Mouse (Mus musculus) hindbrain, embryonic 13.5 days (tissue): ENCODE data around the gene Hdgfl2. TPM values are rescaled to one million over a fixed set of nuclear protein-coding genes. Genes with fewer than 3 reads are reported as not detected.

Source experiments
- ATAC-seq: fragments of 200-750 bp; cut with Nextera tagmentation; 2 replicates; pipeline ENCODE4 v1.8.0; 2017; ENCODE audit warnings: moderate TSS enrichment; ENCODE audit not compliant: low FRiP score
- H3K27ac ChIP-seq: fragments of 300-500 bp; sonication (generic); 2 replicates; pipeline ENCODE4 v1.5.1; 2015; ENCODE audit warnings: inconsistent platforms, mild to moderate bottlenecking, moderate library complexity
- H3K27me3 ChIP-seq: fragments of 300-500 bp; sonication (generic); 2 replicates; pipeline ENCODE4 v1.6.1; 2015; ENCODE audit warnings: mild to moderate bottlenecking, inconsistent platforms
- H3K36me3 ChIP-seq: fragments of 300-500 bp; sonication (generic); 2 replicates; pipeline ENCODE4 v1.6.1; 2015; ENCODE audit warnings: mild to moderate bottlenecking, inconsistent platforms
- H3K4me1 ChIP-seq: fragments of 300-500 bp; sonication (generic); replicated peaks from 2 replicates; pipeline ENCODE4 v1.6.1; 2015; ENCODE audit warnings: inconsistent platforms
- H3K4me2 ChIP-seq: fragments of 300-500 bp; sonication (generic); 2 replicates; pipeline ENCODE4 v1.6.1; 2015; ENCODE audit warnings: inconsistent platforms, mild to moderate bottlenecking, moderate library complexity
- H3K4me3 ChIP-seq: fragments of 300-500 bp; sonication (generic); 2 replicates; pipeline ENCODE4 v1.5.1; 2015; ENCODE audit warnings: mild to moderate bottlenecking, inconsistent platforms
- H3K9ac ChIP-seq: fragments of 300-500 bp; sonication (generic); 2 replicates; pipeline ENCODE4 v1.6.1; 2015; ENCODE audit warnings: mild to moderate bottlenecking, inconsistent platforms
- H3K9me3 ChIP-seq: fragments of 300-500 bp; sonication (generic); 2 replicates; pipeline ENCODE4 v1.6.1; 2016; ENCODE audit warnings: inconsistent platforms
- whole genome bisulfite sequencing: fragments of 180-500 bp; shearing (Covaris S2); methylation state at CpG from one replicate; pipeline ENCODE4 v1.1.7; 2015; 5-methylcytosine and 5-hydroxymethylcytosine counted together
- polyA plus RNA-seq: library from polyadenylated mRNA; unstranded; fragments of >200 nt; fragmentation: Nextera tagmentation; extraction: Ambion mirVana; gene quantifications from 2 replicates; pipeline ENCODE4 v1.2.1, GENCODE M21; 2015

Gene Hdgfl2
- 150 and 154 TPM in 2 replicates for polyA plus RNA-seq

- WGBS, result under 1% methylated on average over 61 of the region's 61 CpGs
- peaks cover 43% of the 10 kb centered on the region for H3K4me1 ChIP-seq
- peak within 1 kb of the TSS; percentile 99 for H3K4me2 ChIP-seq
- peak within 1 kb of the TSS; percentile 74 for H3K27ac ChIP-seq
- H3K9me3 ChIP-seq, result no peaks in the 10 kb centered on the region
- ATAC-seq, result peak; percentile 93
- H3K9ac ChIP-seq, result peak within 1 kb of the TSS; percentile 91
- H3K36me3 ChIP-seq, result peaks cover 21% of the 10 kb centered on the region
- H3K4me3 ChIP-seq, result peak within 1 kb of the TSS; percentile 91
- H3K27me3 ChIP-seq, result no peaks in the 10 kb centered on the region
Observed at GRCm38 (mm10) chr17:56078880-56079795, at the start of gene Hdgfl2. Gene Hdgfl2 (plus strand): TSS chr17:56079634.

- Histone ChIP-seq H3K9me3 (no peaks in the 10 kb centered on the region), H3K36me3 (peaks cover 63% of the 10 kb centered on the region), H3K4me1 (peaks cover 57% of the 10 kb centered on the region), H3K9ac (no peak overlapping the region), H3K4me2 (no peak overlapping the region), H3K4me3 (no peak overlapping the region), H3K27ac (no peak overlapping the region), H3K27me3 (no peaks in the 10 kb centered on the region)
- WGBS, result 89% methylated on average over 9 of the region's 9 CpGs
- no peak for ATAC-seq
Observed at GRCm38 (mm10) chr17:56030238-56030870, 49.1 kb upstream of the Hdgfl2 start.

GRCm38 (mm10) chr17:56030919-56031318, 48.5 kb upstream of the Hdgfl2 start:
- no peaks in the 10 kb centered on the region for H3K27me3 ChIP-seq
- peaks cover 63% of the 10 kb centered on the region for H3K36me3 ChIP-seq
- 67% methylated on average over 5 of the region's 5 CpGs for WGBS
- H3K9me3 ChIP-seq, result no peaks in the 10 kb centered on the region
- no peak overlapping the region for H3K4me2 ChIP-seq
- H3K9ac ChIP-seq, result no peak overlapping the region
- H3K4me3 ChIP-seq, result no peak overlapping the region
- no peak overlapping the region for H3K27ac ChIP-seq
- ATAC-seq, result no peak
- peaks cover 63% of the 10 kb centered on the region for H3K4me1 ChIP-seq

- Histone ChIP-seq H3K36me3 (peaks cover 63% of the 10 kb centered on the region), H3K4me2 (no peak overlapping the region), H3K27me3 (no peaks in the 10 kb centered on the region), H3K4me3 (no peak overlapping the region), H3K27ac (no peak overlapping the region), H3K9me3 (no peaks in the 10 kb centered on the region), H3K9ac (no peak overlapping the region; the same call in 1 of the 2 replicates), H3K4me1 (peaks cover 64% of the 10 kb centered on the region)
- no peak for ATAC-seq
- 95% methylated on average over 7 of the region's 7 CpGs for WGBS
Observed at GRCm38 (mm10) chr17:56031431-56031830, 48.0 kb upstream of the Hdgfl2 start.

- no peak overlapping the region for H3K27ac ChIP-seq
- H3K4me3 ChIP-seq, result no peak overlapping the region
- no peak for ATAC-seq
- peaks cover 60% of the 10 kb centered on the region for H3K36me3 ChIP-seq
- no peaks in the 10 kb centered on the region for H3K27me3 ChIP-seq
- H3K4me1 ChIP-seq, result peaks cover 62% of the 10 kb centered on the region
- H3K9me3 ChIP-seq, result no peaks in the 10 kb centered on the region
- WGBS, result 75% methylated on average over 6 of the region's 6 CpGs
- no peak overlapping the region for H3K4me2 ChIP-seq
- H3K9ac ChIP-seq, result peak overlapping the region; percentile 24; the same call in 1 of the 2 replicates
Observed at GRCm38 (mm10) chr17:56032127-56032733, 47.2 kb upstream of the Hdgfl2 start.

GRCm38 (mm10) chr17:56032831-56033230, 46.6 kb upstream of the Hdgfl2 start:
- WGBS, result 76% methylated on average over 7 of the region's 7 CpGs
- H3K27ac ChIP-seq, result no peak overlapping the region
- H3K27me3 ChIP-seq, result no peaks in the 10 kb centered on the region
- H3K4me2 ChIP-seq, result no peak overlapping the region
- peaks cover 60% of the 10 kb centered on the region for H3K4me1 ChIP-seq
- H3K4me3 ChIP-seq, result no peak overlapping the region
- H3K36me3 ChIP-seq, result peaks cover 56% of the 10 kb centered on the region
- H3K9ac ChIP-seq, result peak overlapping the region; percentile 49; the same call in 1 of the 2 replicates
- no peak for ATAC-seq
- H3K9me3 ChIP-seq, result no peaks in the 10 kb centered on the region

GRCm38 (mm10) chr17:56034040-56034725, 45.3 kb upstream of the Hdgfl2 start:
- 95% methylated on average over 7 of the region's 7 CpGs for WGBS

GRCm38 (mm10) chr17:56034726-56035100, 44.7 kb upstream of the Hdgfl2 start:
- H3K36me3 ChIP-seq, result peaks cover 37% of the 10 kb centered on the region
- H3K27me3 ChIP-seq, result no peaks in the 10 kb centered on the region
- ATAC-seq, result no peak
- no peaks in the 10 kb centered on the region for H3K9me3 ChIP-seq
- peaks cover 54% of the 10 kb centered on the region for H3K4me1 ChIP-seq
- peak overlapping the region; percentile 63; the same call in 1 of the 2 replicates for H3K4me2 ChIP-seq
- H3K9ac ChIP-seq, result peak overlapping the region; percentile 93
- no peak overlapping the region for H3K4me3 ChIP-seq
- WGBS, result 91% methylated on average over 6 of the region's 6 CpGs
- H3K27ac ChIP-seq, result no peak overlapping the region

More at GRCm38 (mm10) chr17:56034040-56034725, 45.3 kb upstream of the Hdgfl2 start:
- H3K4me1 ChIP-seq, result peaks cover 54% of the 10 kb centered on the region
- H3K27ac ChIP-seq, result no peak overlapping the region
- no peak overlapping the region; the same call in 1 of the 2 replicates for H3K4me2 ChIP-seq
- no peak overlapping the region for H3K4me3 ChIP-seq
- H3K36me3 ChIP-seq, result peaks cover 42% of the 10 kb centered on the region
- no peaks in the 10 kb centered on the region for H3K27me3 ChIP-seq
- H3K9me3 ChIP-seq, result no peaks in the 10 kb centered on the region
- peak overlapping the region; percentile 93; the same call in 1 of the 2 replicates for H3K9ac ChIP-seq
- no peak for ATAC-seq

GRCm38 (mm10) chr17:56035216-56035615, 44.2 kb upstream of the Hdgfl2 start:
- ATAC-seq, result no peak
- peak overlapping the region; percentile 93 for H3K9ac ChIP-seq
- peaks cover 34% of the 10 kb centered on the region for H3K36me3 ChIP-seq
- peak overlapping the region; percentile 84 for H3K4me3 ChIP-seq
- H3K27ac ChIP-seq, result no peak overlapping the region
- 88% methylated on average over 4 of the region's 4 CpGs for WGBS
- H3K9me3 ChIP-seq, result no peaks in the 10 kb centered on the region
- peaks cover 54% of the 10 kb centered on the region for H3K4me1 ChIP-seq
- H3K4me2 ChIP-seq, result peak overlapping the region; percentile 63
- no peaks in the 10 kb centered on the region for H3K27me3 ChIP-seq

- Histone ChIP-seq H3K9ac (peak within 1 kb of the TSS; percentile 93), H3K27me3 (no peaks in the 10 kb centered on the region), H3K9me3 (no peaks in the 10 kb centered on the region), H3K4me3 (peak within 1 kb of the TSS; percentile 84), H3K27ac (peak within 1 kb of the TSS; percentile 93), H3K36me3 (peaks cover 27% of the 10 kb centered on the region), H3K4me2 (peak within 1 kb of the TSS; percentile 63), H3K4me1 (peaks cover 56% of the 10 kb centered on the region)
- WGBS, result under 1% methylated on average over 74 of the region's 74 CpGs
- ATAC-seq, result peak; percentile 92
Observed at GRCm38 (mm10) chr17:56036176-56036900, 43.1 kb upstream of the Hdgfl2 start, which contains the start of gene Sh3gl1. Gene Sh3gl1 (minus strand): TSS chr17:56036635.

- peak overlapping the region; percentile 1; the same call in 1 of the 2 replicates for H3K27ac ChIP-seq
- peaks cover 26% of the 10 kb centered on the region for H3K36me3 ChIP-seq
- 0 out of 2 replicates have a peak overlapping the region, but pooled peaks have one; percentile 24 for H3K9ac ChIP-seq
- WGBS, result 38% methylated on average over 13 of the region's 13 CpGs
- no peaks in the 10 kb centered on the region for H3K27me3 ChIP-seq
- peaks cover 55% of the 10 kb centered on the region for H3K4me1 ChIP-seq
- no peaks in the 10 kb centered on the region for H3K9me3 ChIP-seq
- H3K4me2 ChIP-seq, result peak overlapping the region; percentile 44
- H3K4me3 ChIP-seq, result peak overlapping the region; percentile 27
- ATAC-seq, result peak; percentile 29
Observed at GRCm38 (mm10) chr17:56036901-56037287, 42.5 kb upstream of the Hdgfl2 start.
